Mouse (Mus musculus) cerebellum, adult 2 months (tissue): ENCODE data around the gene Wnt5a. TPM values are rescaled to one million over a fixed set of nuclear protein-coding genes. Genes with fewer than 3 reads are reported as not detected.

ENCODE experiments used
- DNase-seq, 2 experiments: peaks; one replicate each; pipeline ENCODE4 v3.0.0; 2021
- H3K27ac ChIP-seq: fragments of 200-500 bp; 2 replicates; pipeline ENCODE4 v1.5.1; 2012; ENCODE audit warnings: low read length, control low read depth, inconsistent platforms; ENCODE audit not compliant: insufficient read depth
- H3K27me3 ChIP-seq: fragments of 200-500 bp; 2 replicates; pipeline ENCODE4 v1.6.1; 2012; ENCODE audit warnings: inconsistent platforms, mild to moderate bottlenecking, low read length, moderate library complexity; ENCODE audit not compliant: control insufficient read depth, insufficient read depth
- H3K4me1 ChIP-seq: fragments of 200-500 bp; 2 replicates; pipeline ENCODE4 v1.6.1; 2011; ENCODE audit warnings: low read length; ENCODE audit not compliant: control insufficient read depth, insufficient read depth
- H3K4me3 ChIP-seq: fragments of 200-500 bp; replicated peaks from 2 replicates; pipeline ENCODE3; 2011; ENCODE audit warnings: mild to moderate bottlenecking, low read depth, low read length, control low read depth; ENCODE audit not compliant: insufficient read depth
- CTCF ChIP-seq: fragments of 200-500 bp; IDR thresholded peaks from 2 replicates; pipeline ENCODE4 v1.5.1; 2011; ENCODE audit warnings: low read depth, mild to moderate bottlenecking, control low read depth, low read length, moderate library complexity, borderline replicate concordance; ENCODE audit not compliant: insufficient read depth
- POLR2A ChIP-seq: fragments of 200-500 bp; IDR thresholded peaks from 2 replicates; pipeline ENCODE4 v1.6.1; 2011; ENCODE audit warnings: low read length, control low read depth, borderline replicate concordance; ENCODE audit not compliant: insufficient read depth
- WGBS: fragments of 180-500 bp; shearing (Covaris S2); methylation state at CpG from one replicate; pipeline ENCODE4 v1.1.7; 2018; 5-methylcytosine and 5-hydroxymethylcytosine counted together
- polyA plus RNA-seq: library from polyadenylated mRNA; depleted of rRNA; stranded (reverse); fragments of >200 nt; gene quantifications from 2 replicates; pipeline ENCODE4 v1.2.3, GENCODE M21; 2012

Wnt5a gene
- polyA plus RNA-seq, 1 experiment, result 4.5 TPM

GRCm38 (mm10) chr14:28476746-28477145, 27.8 kb upstream of the Wnt5a start:
- Histone ChIP-seq H3K27me3 (no peaks in the 10 kb centered on the region; the same call in 1 of the 2 replicates), H3K27ac (no peak overlapping the region), H3K4me1 (no peaks in the 10 kb centered on the region), H3K4me3 (no peak overlapping the region)
- WGBS, result 81% methylated on average over 3 of the region's 3 CpGs
- no peak for DNase-seq
- TF ChIP-seq POLR2A (no peak), CTCF (no peak)

DNA sequence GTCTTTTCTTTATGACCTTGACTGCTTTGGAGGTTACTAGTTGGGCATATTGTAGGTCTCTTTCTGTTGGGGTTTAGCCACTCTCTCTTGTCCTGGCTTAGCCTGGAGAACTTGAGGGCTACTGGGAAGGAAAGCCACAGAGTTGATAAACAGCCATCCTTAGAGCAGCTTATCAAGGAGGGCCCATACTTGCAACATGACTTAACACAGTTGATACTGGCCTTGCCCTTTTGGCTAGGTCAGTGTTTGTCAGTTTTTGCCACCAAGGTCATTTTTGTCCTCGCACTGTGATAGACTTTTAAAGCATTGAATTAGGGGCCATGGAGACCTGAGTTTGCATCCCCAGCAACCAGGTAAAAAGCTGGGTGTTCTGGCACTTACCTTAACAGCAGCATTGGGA, 23.7 kb upstream of the Wnt5a start:
- WGBS, result 96% methylated on average over 1 of the region's 1 CpGs
- Histone ChIP-seq H3K4me1 (no peaks in the 10 kb centered on the region), H3K27ac (no peak overlapping the region), H3K4me3 (no peak overlapping the region), H3K27me3 (no peaks in the 10 kb centered on the region)
- no peak for TF ChIP-seq POLR2A
- no peak for TF ChIP-seq CTCF
- DNase-seq, result no peak

DNA sequence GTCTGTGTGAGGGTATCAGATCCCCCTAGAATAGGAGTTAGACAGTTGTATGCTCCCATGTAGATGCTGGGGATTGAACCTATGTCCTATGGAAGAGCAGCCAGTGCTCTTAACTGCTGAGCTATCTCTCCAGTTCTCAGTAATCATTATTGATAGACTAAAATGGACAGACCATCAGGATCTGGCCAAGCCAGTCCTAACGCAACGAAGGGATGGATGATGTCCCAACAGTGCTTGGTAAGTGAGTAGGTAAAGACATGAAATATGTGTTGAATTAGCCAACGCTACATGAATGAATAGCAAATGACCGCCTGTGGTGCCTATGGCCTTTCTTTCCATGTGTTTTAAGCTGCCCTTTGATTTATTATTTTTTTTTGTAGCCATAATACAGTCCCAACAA, 10.7 kb upstream of the Wnt5a start:
- Histone ChIP-seq H3K4me3 (no peak overlapping the region), H3K27ac (no peak overlapping the region), H3K27me3 (no peaks in the 10 kb centered on the region), H3K4me1 (no peaks in the 10 kb centered on the region)
- WGBS, result 94% methylated on average over 4 of the region's 4 CpGs
- no peak for DNase-seq
- TF ChIP-seq POLR2A (no peak), CTCF (no peak)

DNA sequence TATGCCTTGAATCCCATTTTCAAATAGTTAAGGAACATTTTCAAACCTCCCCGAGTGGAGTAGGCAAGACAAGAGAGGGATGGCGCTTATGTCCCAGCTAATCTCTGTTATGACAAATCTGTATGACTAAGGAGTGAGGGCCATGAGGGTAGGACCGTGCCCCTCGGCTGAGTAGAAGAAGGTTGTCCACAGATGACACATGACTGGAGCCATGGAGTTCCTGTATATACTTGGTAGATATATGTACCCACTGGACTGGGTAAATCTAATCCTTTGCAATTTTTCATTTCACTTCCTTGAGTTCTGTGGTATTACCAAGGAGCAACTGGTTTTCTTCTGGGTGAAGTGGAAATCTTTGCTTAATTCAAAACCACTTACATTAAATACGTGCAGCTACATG, 10.3 kb upstream of the Wnt5a start:
- Histone ChIP-seq H3K27me3 (no peaks in the 10 kb centered on the region), H3K27ac (no peak overlapping the region), H3K4me3 (no peak overlapping the region), H3K4me1 (no peaks in the 10 kb centered on the region)
- WGBS, result 95% methylated on average over 5 of the region's 5 CpGs
- DNase-seq, result no peak
- TF ChIP-seq CTCF (no peak), POLR2A (no peak)

GRCm38 (mm10) chr14:28501216-28501878, 3.2 kb upstream of the Wnt5a start:
- TF ChIP-seq CTCF (no peak), POLR2A (no peak)
- 72% methylated on average over 12 of the region's 12 CpGs for WGBS
- no peak for DNase-seq
- 0 out of 2 replicates have a peak, but pooled peaks cover 6% of the 10 kb centered on the region for H3K4me1 ChIP-seq
- peaks cover 3% of the 10 kb centered on the region; the same call in 1 of the 2 replicates for H3K27me3 ChIP-seq
- no peak overlapping the region for H3K4me3 ChIP-seq
- no peak overlapping the region for H3K27ac ChIP-seq

DNA sequence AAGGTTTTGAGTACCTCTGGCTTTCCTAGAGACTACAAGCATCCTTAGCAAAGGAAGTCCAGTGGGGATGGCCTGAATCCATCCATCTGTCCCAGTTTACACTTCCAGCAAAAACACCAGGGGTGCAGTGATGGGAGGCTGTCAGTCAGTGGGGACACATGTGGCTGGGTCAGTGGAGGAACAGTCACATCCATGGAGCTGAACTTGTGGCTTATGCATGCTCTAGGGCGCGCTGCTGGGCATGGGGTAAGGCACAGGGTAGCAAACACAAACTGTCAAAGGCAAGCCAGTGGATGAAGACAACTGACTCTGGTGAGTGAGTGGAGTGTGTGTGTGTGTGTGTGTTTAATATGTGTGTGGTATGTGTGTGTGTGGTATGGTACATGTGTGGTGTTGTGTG, 1.3 kb upstream of the Wnt5a start:
- WGBS, result 93% methylated on average over 2 of the region's 2 CpGs
- Histone ChIP-seq H3K27me3 (peaks cover 5% of the 10 kb centered on the region; the same call in 1 of the 2 replicates), H3K27ac (no peak overlapping the region), H3K4me3 (no peak overlapping the region), H3K4me1 (0 out of 2 replicates have a peak, but pooled peaks cover 6% of the 10 kb centered on the region)
- TF ChIP-seq POLR2A, result no peak
- no peak for TF ChIP-seq CTCF
- no peak for DNase-seq

GRCm38 (mm10) chr14:28505051-28505585, 568 bp downstream of the Wnt5a start:
- DNase-seq, result peak; percentile 10 to 26
- peaks cover 6% of the 10 kb centered on the region; the same call in 1 of the 2 replicates for H3K27me3 ChIP-seq
- peaks cover 6% of the 10 kb centered on the region; the same call in 1 of the 2 replicates for H3K4me1 ChIP-seq
- TF ChIP-seq POLR2A, result no peak
- TF ChIP-seq CTCF, result no peak
- H3K27ac ChIP-seq, result no peak overlapping the region
- H3K4me3 ChIP-seq, result peak overlapping the region; percentile 62
- under 1% methylated on average over 22 of the region's 22 CpGs for WGBS

DNA sequence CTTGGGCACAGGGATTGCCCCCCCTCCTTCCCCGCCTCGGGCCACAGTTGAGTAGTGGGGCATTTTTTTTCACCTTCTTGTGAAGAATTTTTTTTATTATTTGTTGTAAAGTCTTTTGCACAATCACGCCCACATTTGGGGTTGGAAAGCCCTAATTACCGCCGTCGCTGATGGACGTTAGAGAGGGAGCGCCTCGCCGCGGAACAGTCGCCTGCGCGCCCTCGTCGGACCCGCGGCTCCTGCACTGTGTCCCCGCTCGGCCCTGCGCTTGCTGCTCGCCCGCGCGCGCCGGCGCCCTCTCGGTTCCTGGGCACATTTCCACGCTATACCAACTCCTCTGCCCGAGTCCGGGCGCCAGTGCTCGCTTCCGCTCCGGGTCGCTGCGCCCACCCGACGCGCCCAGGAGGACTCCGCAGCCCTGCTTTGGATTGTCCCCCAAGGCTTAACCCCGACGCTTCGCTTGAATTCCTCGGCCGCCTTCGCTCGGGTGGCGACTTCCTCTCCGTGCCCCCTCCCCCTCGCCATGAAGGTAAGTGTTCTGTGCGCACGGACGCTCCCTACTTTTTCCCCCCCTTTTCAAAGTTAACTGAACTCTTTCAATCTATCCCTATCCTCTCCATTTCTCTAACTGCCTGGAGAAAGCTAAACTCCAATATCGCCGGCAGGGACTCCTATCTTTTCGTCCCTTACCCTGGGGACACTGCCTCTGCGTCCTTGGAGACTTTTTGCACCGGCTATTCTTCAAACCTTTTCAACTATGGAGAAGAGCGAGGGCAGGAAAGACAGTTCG, 1.2 kb downstream of the Wnt5a start:
- 1% methylated on average over 62 of the region's 62 CpGs for WGBS

More for the DNA sequence above, 1.2 kb downstream of the Wnt5a start:
- Histone ChIP-seq H3K27ac (no peak overlapping the region), H3K4me3 (peak overlapping the region; percentile 62), H3K4me1 (peaks cover 6% of the 10 kb centered on the region; the same call in 1 of the 2 replicates), H3K27me3 (peaks cover 8% of the 10 kb centered on the region; the same call in 1 of the 2 replicates)
- DNase-seq, result peak; percentile 21 to 26
- TF ChIP-seq CTCF (no peak), POLR2A (no peak)
